Mouse (Mus musculus) stomach, embryonic 16.5 days (tissue): ENCODE data around the gene Ccdc153. TPM values are rescaled to one million over a fixed set of nuclear protein-coding genes. Genes with fewer than 3 reads are reported as not detected.

Experiments used
- ATAC-seq: fragments of 200-750 bp; cut with Nextera tagmentation; 2 replicates; pipeline ENCODE4 v1.8.0; 2017; ENCODE audit warnings: moderate number of reproducible peaks, moderate TSS enrichment; ENCODE audit not compliant: insufficient read depth, low FRiP score
- H3K27ac ChIP-seq: fragments of 300-500 bp; sonication (generic); 2 replicates; pipeline ENCODE4 v1.5.1; 2014; ENCODE audit warnings: low read length
- H3K27me3 ChIP-seq: fragments of 300-500 bp; sonication (generic); 2 replicates; pipeline ENCODE4 v1.6.1; 2014; ENCODE audit warnings: low read length, control low read depth, mixed read lengths; ENCODE audit not compliant: control insufficient read depth, insufficient read depth
- H3K36me3 ChIP-seq: fragments of 300-500 bp; sonication (generic); 2 replicates; pipeline ENCODE4 v1.6.1; 2014; ENCODE audit warnings: low read length; ENCODE audit not compliant: control insufficient read depth, insufficient read depth
- H3K4me1 ChIP-seq: fragments of 300-500 bp; sonication (generic); 2 replicates; pipeline ENCODE4 v1.6.1; 2014; ENCODE audit warnings: low read length, control low read depth, mixed read lengths; ENCODE audit not compliant: control insufficient read depth, insufficient read depth
- H3K4me2 ChIP-seq: fragments of 300-500 bp; sonication (generic); 2 replicates; pipeline ENCODE4 v1.6.1; 2014; ENCODE audit warnings: low read depth, low read length, mixed read lengths
- H3K4me3 ChIP-seq: fragments of 300-500 bp; sonication (generic); replicated peaks from 2 replicates; pipeline ENCODE4 v1.5.1; 2014; ENCODE audit warnings: mild to moderate bottlenecking, low read length
- H3K9ac ChIP-seq: fragments of 300-500 bp; sonication (generic); 2 replicates; pipeline ENCODE4 v1.6.1; 2014; ENCODE audit warnings: low read length
- H3K9me3 ChIP-seq: fragments of 300-500 bp; sonication (generic); replicated peaks from 2 replicates; pipeline ENCODE4 v1.6.1; 2016; ENCODE audit warnings: low read length, control low read depth; ENCODE audit not compliant: control insufficient read depth
- WGBS: fragments of 180-500 bp; shearing (Covaris S2); extraction: QIAGEN DNeasy Blood & Tissue Kit; methylation state at CpG from one replicate; pipeline ENCODE4 v1.1.7; 2014; 5-methylcytosine and 5-hydroxymethylcytosine counted together
- polyA plus RNA-seq: library from polyadenylated mRNA; unstranded; fragments of >200 nt; fragmentation: Nextera tagmentation; extraction: Ambion mirVana; gene quantifications from 2 replicates; pipeline ENCODE4 v1.2.1, GENCODE M21; 2015

Ccdc153 gene
- polyA plus RNA-seq, 1 experiment from 2014 or later, result 0.19 TPM

GRCm38 (mm10) chr9:44266478-44267226, 26.2 kb downstream of the Ccdc153 start:
- Histone ChIP-seq H3K4me2 (peak overlapping the region; percentile 76), H3K27ac (peak overlapping the region; percentile 94)
- WGBS, result 49% methylated on average over 8 of the region's 8 CpGs

GRCm38 (mm10) chr9:44267319-44268026, 27.0 kb downstream of the Ccdc153 start:
- no peak; the same call in 1 of the 2 replicates for ATAC-seq
- H3K9ac ChIP-seq, result peak overlapping the region; percentile 94
- no peaks in the 10 kb centered on the region for H3K36me3 ChIP-seq
- H3K4me3 ChIP-seq, result peak overlapping the region; percentile 58
- no peaks in the 10 kb centered on the region for H3K27me3 ChIP-seq
- peak overlapping the region; percentile 76 for H3K4me2 ChIP-seq
- H3K9me3 ChIP-seq, result no peaks in the 10 kb centered on the region
- peaks cover 10% of the 10 kb centered on the region; the same call in 1 of the 2 replicates for H3K4me1 ChIP-seq
- H3K27ac ChIP-seq, result peak overlapping the region; percentile 94
- 9% methylated on average over 23 of the region's 23 CpGs for WGBS

More at GRCm38 (mm10) chr9:44266478-44267226, 26.2 kb downstream of the Ccdc153 start:
- Histone ChIP-seq H3K4me3 (peak overlapping the region; percentile 58; the same call in 1 of the 2 replicates), H3K27me3 (no peaks in the 10 kb centered on the region), H3K4me1 (peaks cover 10% of the 10 kb centered on the region; the same call in 1 of the 2 replicates), H3K36me3 (no peaks in the 10 kb centered on the region), H3K9me3 (no peaks in the 10 kb centered on the region), H3K9ac (peak overlapping the region; percentile 94)
- ATAC-seq, result no peak

GRCm38 (mm10) chr9:44268027-44268360, 27.5 kb downstream of the Ccdc153 start:
- H3K27me3 ChIP-seq, result no peaks in the 10 kb centered on the region
- ATAC-seq, result peak; percentile 92
- no peaks in the 10 kb centered on the region for H3K9me3 ChIP-seq
- H3K4me3 ChIP-seq, result peak overlapping the region; percentile 58
- peak overlapping the region; percentile 76 for H3K4me2 ChIP-seq
- peak overlapping the region; percentile 94 for H3K9ac ChIP-seq
- WGBS, result 5% methylated on average over 28 of the region's 28 CpGs
- H3K27ac ChIP-seq, result peak overlapping the region; percentile 94
- H3K4me1 ChIP-seq, result peaks cover 10% of the 10 kb centered on the region; the same call in 1 of the 2 replicates
- H3K36me3 ChIP-seq, result no peaks in the 10 kb centered on the region

GRCm38 (mm10) chr9:44268432-44268831, 28.0 kb downstream of the Ccdc153 start, which contains the start of gene Nlrx1:
TSS of gene Nlrx1 (minus strand) at chr9:44268599.
- WGBS, result 59% methylated on average over 6 of the region's 6 CpGs
- peak; percentile 29; the same call in 1 of the 2 replicates for ATAC-seq
- H3K9me3 ChIP-seq, result no peaks in the 10 kb centered on the region
- H3K9ac ChIP-seq, result peak within 1 kb of the TSS; percentile 94
- peak within 1 kb of the TSS; percentile 58 for H3K4me3 ChIP-seq
- peaks cover 10% of the 10 kb centered on the region; the same call in 1 of the 2 replicates for H3K4me1 ChIP-seq
- H3K36me3 ChIP-seq, result no peaks in the 10 kb centered on the region
- H3K27me3 ChIP-seq, result no peaks in the 10 kb centered on the region
- peak within 1 kb of the TSS; percentile 94 for H3K27ac ChIP-seq
- H3K4me2 ChIP-seq, result peak within 1 kb of the TSS; percentile 76

GRCm38 (mm10) chr9:44269077-44269476, 28.6 kb downstream of the Ccdc153 start:
- Histone ChIP-seq H3K36me3 (no peaks in the 10 kb centered on the region), H3K9me3 (no peaks in the 10 kb centered on the region), H3K27ac (no peak overlapping the region; the same call in 1 of the 2 replicates), H3K4me3 (no peak overlapping the region), H3K9ac (no peak overlapping the region), H3K27me3 (no peaks in the 10 kb centered on the region), H3K4me2 (no peak overlapping the region), H3K4me1 (peaks cover 10% of the 10 kb centered on the region; the same call in 1 of the 2 replicates)
- no peak for ATAC-seq
- WGBS, result 81% methylated on average over 3 of the region's 3 CpGs

- Histone ChIP-seq H3K4me2 (no peak overlapping the region), H3K9me3 (no peaks in the 10 kb centered on the region), H3K4me3 (no peak overlapping the region), H3K4me1 (peaks cover 10% of the 10 kb centered on the region; the same call in 1 of the 2 replicates), H3K36me3 (no peaks in the 10 kb centered on the region), H3K27me3 (no peaks in the 10 kb centered on the region), H3K9ac (no peak overlapping the region), H3K27ac (no peak overlapping the region)
- WGBS, result 73% methylated on average over 4 of the region's 4 CpGs
- no peak for ATAC-seq
Observed at GRCm38 (mm10) chr9:44269973-44270372, 29.5 kb downstream of the Ccdc153 start.

GRCm38 (mm10) chr9:44283183-44283582, 42.7 kb downstream of the Ccdc153 start:
- no peak overlapping the region for H3K4me2 ChIP-seq
- WGBS, result 63% methylated on average over 5 of the region's 5 CpGs
- ATAC-seq, result no peak
- H3K9ac ChIP-seq, result no peak overlapping the region
- no peak overlapping the region for H3K4me3 ChIP-seq
- peaks cover 15% of the 10 kb centered on the region for H3K4me1 ChIP-seq
- no peaks in the 10 kb centered on the region for H3K9me3 ChIP-seq
- H3K36me3 ChIP-seq, result no peaks in the 10 kb centered on the region
- no peak overlapping the region for H3K27ac ChIP-seq
- H3K27me3 ChIP-seq, result 0 out of 2 replicates have a peak, but pooled peaks cover 5% of the 10 kb centered on the region

GRCm38 (mm10) chr9:44286256-44286850, 45.9 kb downstream of the Ccdc153 start:
- 20% methylated on average over 6 of the region's 6 CpGs for WGBS
- peaks cover 23% of the 10 kb centered on the region for H3K4me1 ChIP-seq
- no peak overlapping the region for H3K4me3 ChIP-seq

More at GRCm38 (mm10) chr9:44286256-44286850, 45.9 kb downstream of the Ccdc153 start:
- Histone ChIP-seq H3K9ac (no peak overlapping the region), H3K27ac (no peak overlapping the region), H3K36me3 (no peaks in the 10 kb centered on the region; the same call in 1 of the 2 replicates), H3K4me2 (peak overlapping the region; percentile 93; the same call in 1 of the 2 replicates), H3K27me3 (0 out of 2 replicates have a peak, but pooled peaks cover 5% of the 10 kb centered on the region), H3K9me3 (peaks cover 9% of the 10 kb centered on the region; the same call in 1 of the 2 replicates)
- ATAC-seq, result no peak
